In the genomic region with DNA sequence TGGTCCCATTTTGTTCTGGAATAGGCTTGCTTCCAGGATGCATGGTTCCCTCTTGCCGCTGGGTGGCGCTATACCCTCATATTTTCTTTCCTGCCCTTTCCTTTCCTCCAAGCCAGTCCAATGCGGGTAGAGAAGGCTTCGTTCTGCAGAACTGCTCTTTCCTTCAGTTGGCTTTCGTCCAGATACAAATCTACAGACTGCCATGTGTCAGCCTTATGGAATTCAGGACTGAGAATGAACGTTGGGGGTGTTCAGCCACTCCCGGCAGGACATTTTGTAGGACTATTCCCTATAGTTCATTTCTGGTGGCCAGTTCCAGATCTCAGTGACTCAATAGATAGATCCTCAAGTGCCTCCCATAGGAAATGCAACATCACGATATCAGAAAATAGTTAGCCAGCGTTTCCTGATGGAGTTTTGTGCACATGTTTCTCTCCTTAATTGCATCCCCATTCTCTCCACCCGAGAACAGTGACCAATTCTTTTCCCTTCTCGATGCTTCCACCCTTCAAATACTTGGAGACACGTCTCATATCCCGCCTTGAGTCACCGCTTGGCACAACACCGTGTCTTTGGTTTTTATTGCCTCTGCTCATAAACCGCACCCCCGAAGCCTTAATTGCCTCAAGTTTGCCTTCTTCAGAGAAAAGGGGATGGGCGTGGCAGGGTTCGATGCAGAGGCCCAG, we compare ENCODE assay signal across 9 mouse cellular contexts. TPM values are rescaled to one million over a fixed set of nuclear protein-coding genes. Genes with fewer than 3 reads are reported as not detected.
DNase-seq lines count a peak whose midpoint lies in the region; ATAC-seq and TF ChIP-seq lines count a peak whose summit lies in the region.
"Had no signal": no experiment of that assay in that cellular context is flagged by ENCODE, and none has a peak within 500 bp of the region (broad histone marks: within the 10 kb centered on the region; RNA-seq: fewer than 3 reads in every experiment).

No protein-coding gene starts in this region.

- no peak overlapping the region for H3K9ac ChIP-seq in heart, embryonic 14.5 days (ENCODE audit: low read length)

- H3K9me3 ChIP-seq in G1E (replicated peaks): peaks cover 20% of the 10 kb centered on the region
- no peaks in the 10 kb centered on the region for H3K9me3 ChIP-seq in heart, embryonic 14.5 days (ENCODE audit: control insufficient read depth, low read length)

- no peaks in the 10 kb centered on the region for H3K36me3 ChIP-seq in G1E (replicated peaks)
- no peaks in the 10 kb centered on the region for H3K36me3 ChIP-seq in heart, embryonic 14.5 days (ENCODE audit: control insufficient read depth, insufficient read depth, low read length)

- no peak overlapping the region for H3K4me3 ChIP-seq in G1E (ENCODE audit: low read depth, low read length)
- no peak overlapping the region for H3K4me3 ChIP-seq in heart, embryonic 14.5 days (ENCODE audit: control insufficient read depth in 1 of 2, insufficient read depth in 1 of 2, low read depth in 1 of 2, low read length in 2 of 2)
- H3K4me3 ChIP-seq in lung, adult 2 months (replicated peaks; ENCODE audit: extremely low read depth, low read depth, low read length): peak overlapping the region; percentile 11

- peak overlapping the region; percentile 5; the same call in 1 of the 2 replicates for H3K4me2 ChIP-seq in heart, embryonic 14.5 days (ENCODE audit: low read length)

- no peak for TF ChIP-seq POLR2A in lung, adult 2 months (IDR thresholded peaks at IDR 0.05; ENCODE audit: borderline replicate concordance, extremely low read depth, low read depth, low read length)

- TF ChIP-seq CTCF in G1E (IDR thresholded peaks at IDR 0.05; ENCODE audit: low read depth, low read length): 0 out of 2 replicates have a peak, but pooled peaks have one; percentile 16
- peak; percentile 89 for TF ChIP-seq CTCF in lung, adult 2 months (IDR thresholded peaks at IDR 0.05; ENCODE audit: insufficient read depth, low read length)

- peak overlapping the region; percentile 29 to 70 for H3K27ac ChIP-seq in heart, embryonic 14.5 days (replicated peaks in 1 of 2; ENCODE audit: control insufficient read depth in 1 of 2, insufficient read depth in 1 of 2, low read depth in 2 of 2, low read length in 2 of 2)
- H3K27ac ChIP-seq: macrophage had no signal

- H3K27me3 ChIP-seq in G1E (ENCODE audit: insufficient read depth, low read length): peaks cover 3% of the 10 kb centered on the region; the same call in 1 of the 2 replicates
- H3K27me3 ChIP-seq in heart, embryonic 14.5 days (ENCODE audit: control insufficient read depth, insufficient read depth, low read length): peaks cover 4% of the 10 kb centered on the region; the same call in 1 of the 2 replicates

- WGBS in heart, embryonic 14.5 days: 39% methylated on average over 19 of the region's 19 CpGs
- 9% methylated on average over 19 of the region's 19 CpGs for WGBS in lung, adult 2 months

- no peak for ATAC-seq in G1E (ENCODE audit: extremely low read depth, insufficient number of reproducible peaks, low FRiP score, poor library complexity, severe bottlenecking)
- 0 out of 2 replicates have a peak, but pooled peaks have one; percentile 39 for ATAC-seq in erythroblast, adult 5-6 weeks (replicated peaks; ENCODE audit: low FRiP score, poor library complexity, severe bottlenecking)
- peak; percentile 66 for ATAC-seq in heart, embryonic 14.5 days (ENCODE audit: insufficient number of reproducible peaks, insufficient read depth, low FRiP score, low read depth)

- DNase-seq in G1E (ENCODE audit: low spot score): no peak
- peak; percentile 79 for DNase-seq in brain, adult 2 months (ENCODE audit: low read depth, low spot score)
- peak; percentile 62 to 73 for DNase-seq in kidney, postnatal 36 days
- peak; percentile 77 for DNase-seq in lung, adult 2 months
- DNase-seq in ovary, adult 18-20 months (ENCODE audit: low spot score): peak; percentile 19
- peak; percentile 55 to 62 for DNase-seq in thymus, postnatal 36 days

- no peaks in the 10 kb centered on the region for H3K4me1 ChIP-seq in G1E (ENCODE audit: insufficient read depth, low read depth, low read length)
- H3K4me1 ChIP-seq in heart, embryonic 14.5 days (ENCODE audit: control insufficient read depth in 2 of 2, insufficient read depth in 2 of 2, low read length in 2 of 2): peaks cover 27 to 29% of the 10 kb centered on the region in 2 experiments
- H3K4me1 ChIP-seq in lung, adult 2 months (ENCODE audit: control insufficient read depth, insufficient read depth, low read length): peaks cover 25% of the 10 kb centered on the region

RNA-seq across cellular contexts. Expression of a gene that starts 4.2 kb away (rescaled TPM):
- total RNA-seq in G1E (2014; fragmentation: Nextera tagmentation): not detected in 2 replicates
- not detected in 2 replicates for total RNA-seq in G1E (2017)
- polyA plus RNA-seq in G1E (2012): not detected in 2 replicates
- total RNA-seq in erythroblast, adult 5-6 weeks (2015; ENCODE audit: low replicate concordance): not detected in 2 replicates
- total RNA-seq in erythroblast, adult 5-6 weeks (2017; ENCODE audit: low replicate concordance): not detected in 2 replicates
- 0.71 and 0.74 TPM in 2 replicates for polyA plus RNA-seq in heart, embryonic 14.5 days (2014; fragmentation: Nextera tagmentation; extraction: Ambion mirVana)
- 1.4 TPM in 2 replicates for polyA plus RNA-seq in lung, adult 2 months (2012; rRNA removed)

RNA-seq across cellular contexts. Expression of a gene that starts 52.2 kb away (rescaled TPM):
- total RNA-seq in G1E (2014; fragmentation: Nextera tagmentation) (21.4 and 21.7 TPM in 2 replicates), G1E (2017) (42.0 and 45.4 TPM in 2 replicates)
- polyA plus RNA-seq in G1E (2012): 2.8 and 5.6 TPM in 2 replicates
- total RNA-seq in erythroblast, adult 5-6 weeks (2015; ENCODE audit: low replicate concordance): 72.1 and 87.8 TPM in 2 replicates
- 143 and 274 TPM in 2 replicates for total RNA-seq in erythroblast, adult 5-6 weeks (2017; ENCODE audit: low replicate concordance)
- polyA plus RNA-seq in heart, embryonic 14.5 days (2014; fragmentation: Nextera tagmentation; extraction: Ambion mirVana): 2.5 and 9.2 TPM in 2 replicates
- polyA plus RNA-seq in lung, adult 2 months (2012; rRNA removed): 15.4 and 33.8 TPM in 2 replicates

RNA-seq across cellular contexts. Expression of a gene that starts 52.2 kb away (rescaled TPM):
- total RNA-seq in G1E (2014; fragmentation: Nextera tagmentation) (26.3 and 37.3 TPM in 2 replicates), G1E (2017) (18.0 and 18.3 TPM in 2 replicates)
- 6.6 and 7.5 TPM in 2 replicates for polyA plus RNA-seq in G1E (2012)
- 96.6 and 108 TPM in 2 replicates for total RNA-seq in erythroblast, adult 5-6 weeks (2015; ENCODE audit: low replicate concordance)
- total RNA-seq in erythroblast, adult 5-6 weeks (2017; ENCODE audit: low replicate concordance): 155 and 168 TPM in 2 replicates
- 7.9 and 8.9 TPM in 2 replicates for polyA plus RNA-seq in heart, embryonic 14.5 days (2014; fragmentation: Nextera tagmentation; extraction: Ambion mirVana)
- polyA plus RNA-seq in lung, adult 2 months (2012; rRNA removed): 6.3 and 9.2 TPM in 2 replicates
